Mouse (Mus musculus) myocyte (in vitro differentiated cells): ENCODE results near the gene Vav3. TPM values are rescaled to one million over a fixed set of nuclear protein-coding genes. Genes with fewer than 3 reads are reported as not detected.

Source experiments
- H3K27me3 ChIP-seq: one replicate; pipeline ENCODE4 v1.6.1; 2011; ENCODE audit not compliant: control insufficient read depth, insufficient read depth, insufficient read length
- H3K36me3 ChIP-seq: one replicate; pipeline ENCODE4 v1.6.1; 2011; ENCODE audit not compliant: control insufficient read depth, insufficient read depth
- H3K4me2 ChIP-seq: one replicate; pipeline ENCODE4 v1.6.1; 2011; ENCODE audit warnings: low read depth, control low read depth
- H3K4me3 ChIP-seq: one replicate; pipeline ENCODE4 v1.5.1; 2011; ENCODE audit warnings: mild to moderate bottlenecking, control low read depth, moderate library complexity
- H3K79me2 ChIP-seq: one replicate; pipeline ENCODE4 v1.6.1; 2011; ENCODE audit not compliant: control insufficient read depth, insufficient read depth
- H3ac ChIP-seq: one replicate; pipeline ENCODE4 v1.6.1; 2011; ENCODE audit not compliant: control insufficient read depth, insufficient read length
- CEBPB ChIP-seq: IDR thresholded peaks from 2 replicates; pipeline ENCODE4 v1.6.1; 2011; ENCODE audit warnings: mild to moderate bottlenecking, moderate library complexity; ENCODE audit not compliant: poor library complexity, insufficient read depth, severe bottlenecking
- E2F4 ChIP-seq: IDR thresholded peaks from one replicate; pipeline ENCODE4 v1.6.1; 2011; ENCODE audit warnings: mild to moderate bottlenecking, control low read depth, moderate library complexity; ENCODE audit not compliant: insufficient read depth
- MAX ChIP-seq: IDR thresholded peaks from one replicate; pipeline ENCODE4 v1.6.1; 2011; ENCODE audit warnings: low read depth, mild to moderate bottlenecking, control low read depth
- MYOD1 ChIP-seq, 3 experiments: IDR thresholded peaks; one replicate each; pipeline ENCODE4 v1.6.1; 2011; ENCODE audit warnings: control low read depth in 2 of 3, low read depth in 2 of 3, mild to moderate bottlenecking in 2 of 3, moderate library complexity in 1 of 3; ENCODE audit not compliant: insufficient read length in 2 of 3, control insufficient read depth in 1 of 3
- MYOG ChIP-seq, 3 experiments: IDR thresholded peaks; one replicate each; pipeline ENCODE4 v1.6.1; 2011; ENCODE audit warnings: control low read depth in 2 of 3, low read depth in 2 of 3, mild to moderate bottlenecking in 2 of 3; ENCODE audit not compliant: insufficient read length in 2 of 3, control insufficient read depth in 1 of 3, insufficient read depth in 1 of 3
- POLR2A ChIP-seq: IDR thresholded peaks from one replicate; pipeline ENCODE4 v1.6.1; 2011; ENCODE audit warnings: low read depth, mild to moderate bottlenecking, control low read depth, moderate library complexity; ENCODE audit not compliant: insufficient read length
- POLR2AphosphoS2 ChIP-seq: IDR thresholded peaks from one replicate; pipeline ENCODE4 v1.6.1; 2011; ENCODE audit warnings: low read depth, control low read depth; ENCODE audit not compliant: insufficient read length
- REST ChIP-seq: IDR thresholded peaks from one replicate; pipeline ENCODE4 v1.6.1; 2011; ENCODE audit warnings: mild to moderate bottlenecking, control low read depth, moderate library complexity; ENCODE audit not compliant: insufficient read depth, insufficient read length
- SRF ChIP-seq: IDR thresholded peaks from one replicate; pipeline ENCODE4 v1.6.1; 2011; ENCODE audit warnings: low read depth; ENCODE audit not compliant: control insufficient read depth, insufficient read length
- TCF12 ChIP-seq: IDR thresholded peaks from one replicate; pipeline ENCODE4 v1.6.1; 2011; ENCODE audit warnings: mild to moderate bottlenecking, control low read depth; ENCODE audit not compliant: poor library complexity, insufficient read depth, severe bottlenecking
- TCF3 ChIP-seq: IDR thresholded peaks from one replicate; pipeline ENCODE4 v1.6.1; 2011; ENCODE audit warnings: low read depth, control low read depth; ENCODE audit not compliant: insufficient read length
- USF1 ChIP-seq: IDR thresholded peaks from one replicate; pipeline ENCODE4 v1.6.1; 2011; ENCODE audit warnings: low read depth, mild to moderate bottlenecking, control low read depth, moderate library complexity
- polyA plus RNA-seq: library from polyadenylated mRNA; unstranded; fragments of >200 nt; fragmentation: generic; extraction: Trizol; gene quantifications from one replicate; pipeline ENCODE4 v1.2.1, GENCODE M21; 2012; ENCODE audit warnings: missing spikeins

Vav3 gene
- polyA plus RNA-seq, 1 experiment: 0.95 TPM

DNA sequence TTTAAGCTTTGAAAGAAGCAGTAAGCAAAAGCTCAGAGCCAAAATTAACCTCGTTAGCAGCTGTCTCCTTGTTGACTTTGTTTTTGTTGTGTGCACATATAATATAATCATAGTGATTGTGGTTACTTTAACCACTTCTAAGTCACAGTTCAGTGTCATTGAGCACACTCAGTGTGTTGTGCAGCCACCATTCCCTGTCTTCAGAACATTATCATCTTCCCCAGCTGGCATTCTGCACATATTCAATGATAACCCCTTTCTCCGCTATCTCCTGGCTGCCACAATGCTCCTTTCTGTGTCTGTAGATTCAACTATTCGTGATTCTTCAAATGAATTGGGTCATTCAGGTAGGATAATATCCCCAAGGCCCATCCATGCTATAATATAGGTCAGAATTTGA, 21.9 kb downstream of the Vav3 start:
- Histone ChIP-seq H3K27me3 (no peaks in the 10 kb centered on the region), H3K79me2 (peaks cover 7% of the 10 kb centered on the region), H3ac (no peak overlapping the region), H3K4me2 (peak overlapping the region; percentile 32), H3K4me3 (no peak overlapping the region), H3K36me3 (no peaks in the 10 kb centered on the region)
- no peak for TF ChIP-seq CEBPB
- no peak for TF ChIP-seq E2F4
- TF ChIP-seq MYOG (IDR thresholded peaks at IDR 0.05; ENCODE audit: control insufficient read depth in 1 of 3, insufficient read depth in 1 of 3, insufficient read length in 2 of 3, low read depth in 2 of 3): no peak
- no peak for TF ChIP-seq POLR2AphosphoS2
- TF ChIP-seq USF1: no peak
- no peak for TF ChIP-seq SRF
- no peak for TF ChIP-seq MYOD1 (IDR thresholded peaks at IDR 0.05; ENCODE audit: control insufficient read depth in 1 of 3, insufficient read length in 2 of 3, low read depth in 2 of 3)
- TF ChIP-seq MAX: no peak
- TF ChIP-seq POLR2A: no peak

DNA sequence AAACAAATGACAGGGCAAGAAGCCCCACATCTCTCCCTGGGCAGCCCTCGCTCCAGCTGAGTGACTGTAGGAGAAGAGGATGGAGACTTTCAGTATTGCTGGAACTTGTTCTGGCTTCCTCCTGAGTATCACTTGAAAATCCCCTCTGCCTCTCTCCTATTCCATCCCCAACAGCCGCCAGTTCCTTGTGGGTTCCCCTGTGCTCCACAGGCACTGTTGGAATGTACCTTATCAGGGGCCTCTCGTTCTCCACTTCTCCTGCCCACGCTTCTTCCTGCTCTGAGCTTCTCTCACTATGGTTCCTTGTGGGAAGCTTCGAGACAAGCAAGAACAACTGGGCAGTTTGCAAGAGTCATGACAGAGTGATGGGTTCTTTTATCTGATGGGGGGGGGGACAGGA, 23.1 kb downstream of the Vav3 start:
- H3K36me3 ChIP-seq: no peaks in the 10 kb centered on the region
- TF ChIP-seq MYOD1 (IDR thresholded peaks at IDR 0.05; ENCODE audit: control insufficient read depth in 1 of 3, insufficient read length in 2 of 3, low read depth in 2 of 3) (peak; percentile 2 to 76 (median 45)), TCF12 (no peak), MYOG (IDR thresholded peaks at IDR 0.05; ENCODE audit: control insufficient read depth in 1 of 3, insufficient read depth in 1 of 3, insufficient read length in 2 of 3, low read depth in 2 of 3) (peak in 1 of 3 experiments; percentile 69)
- peak overlapping the region; percentile 71 for H3K4me2 ChIP-seq
- H3K4me3 ChIP-seq: no peak overlapping the region
- H3K27me3 ChIP-seq: no peaks in the 10 kb centered on the region
- no peak overlapping the region for H3ac ChIP-seq
- peaks cover 7% of the 10 kb centered on the region for H3K79me2 ChIP-seq

DNA sequence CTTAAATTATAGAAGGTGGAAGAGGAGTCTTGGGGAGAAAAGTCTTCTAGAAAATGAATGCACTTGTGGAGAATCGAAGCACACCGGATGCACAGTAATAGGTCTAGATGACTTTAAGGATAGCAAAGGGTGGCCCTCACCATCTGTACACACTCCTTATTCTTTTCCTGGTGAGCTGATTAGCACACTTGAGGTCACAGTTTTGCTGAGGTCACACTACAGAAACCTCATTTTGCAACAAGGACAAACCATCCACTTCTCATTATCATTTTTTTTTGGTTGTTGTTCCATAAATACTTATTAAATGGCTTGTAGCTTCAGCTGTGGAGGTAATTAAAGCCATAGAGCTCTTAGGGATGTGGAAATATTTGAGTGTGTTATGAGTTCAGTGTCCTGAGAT, 25.4 kb downstream of the Vav3 start:
- Histone ChIP-seq H3K4me2 (no peak overlapping the region), H3ac (no peak overlapping the region), H3K27me3 (no peaks in the 10 kb centered on the region), H3K4me3 (no peak overlapping the region), H3K79me2 (peaks cover 6% of the 10 kb centered on the region), H3K36me3 (no peaks in the 10 kb centered on the region)
- TF ChIP-seq REST: no peak
- no peak for TF ChIP-seq MYOG (IDR thresholded peaks at IDR 0.05; ENCODE audit: control insufficient read depth in 1 of 3, insufficient read depth in 1 of 3, insufficient read length in 2 of 3, low read depth in 2 of 3)
- no peak for TF ChIP-seq USF1
- no peak for TF ChIP-seq SRF

DNA sequence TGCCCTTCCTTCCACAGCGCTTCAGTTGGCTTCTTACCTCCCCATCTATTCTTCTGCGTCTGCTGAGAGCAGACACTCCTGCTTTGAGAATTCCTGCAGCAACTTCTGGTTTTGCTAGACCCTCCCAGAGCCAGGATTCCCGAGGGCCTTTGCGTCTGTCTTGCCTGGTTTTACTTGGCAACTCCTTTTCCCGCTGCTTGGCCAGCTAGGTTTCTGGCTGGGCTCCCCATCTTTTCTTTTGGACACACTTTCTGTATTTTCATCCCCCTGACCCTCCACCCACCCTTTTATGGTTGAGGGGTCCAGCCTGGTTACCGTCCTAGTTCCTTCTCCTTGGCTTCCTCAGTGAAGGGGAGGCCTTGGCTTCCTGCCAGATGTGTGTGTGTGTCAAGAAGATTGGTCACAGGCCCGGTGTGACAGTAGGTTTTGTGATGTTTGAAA, 26.0 kb downstream of the Vav3 start:
- H3K27me3 ChIP-seq: no peaks in the 10 kb centered on the region
- H3K4me2 ChIP-seq: no peak overlapping the region
- TF ChIP-seq TCF3 (no peak), TCF12 (no peak), MYOD1 (IDR thresholded peaks at IDR 0.05; ENCODE audit: control insufficient read depth in 1 of 3, insufficient read length in 2 of 3, low read depth in 2 of 3) (no peak), REST (no peak), POLR2AphosphoS2 (no peak), E2F4 (no peak), USF1 (no peak), SRF (no peak), MYOG (IDR thresholded peaks at IDR 0.05; ENCODE audit: control insufficient read depth in 1 of 3, insufficient read depth in 1 of 3, insufficient read length in 2 of 3, low read depth in 2 of 3) (no peak), POLR2A (no peak), MAX (no peak)
- no peak overlapping the region for H3K4me3 ChIP-seq
- no peak overlapping the region for H3ac ChIP-seq
- H3K36me3 ChIP-seq: no peaks in the 10 kb centered on the region
- H3K79me2 ChIP-seq: peaks cover 6% of the 10 kb centered on the region

DNA sequence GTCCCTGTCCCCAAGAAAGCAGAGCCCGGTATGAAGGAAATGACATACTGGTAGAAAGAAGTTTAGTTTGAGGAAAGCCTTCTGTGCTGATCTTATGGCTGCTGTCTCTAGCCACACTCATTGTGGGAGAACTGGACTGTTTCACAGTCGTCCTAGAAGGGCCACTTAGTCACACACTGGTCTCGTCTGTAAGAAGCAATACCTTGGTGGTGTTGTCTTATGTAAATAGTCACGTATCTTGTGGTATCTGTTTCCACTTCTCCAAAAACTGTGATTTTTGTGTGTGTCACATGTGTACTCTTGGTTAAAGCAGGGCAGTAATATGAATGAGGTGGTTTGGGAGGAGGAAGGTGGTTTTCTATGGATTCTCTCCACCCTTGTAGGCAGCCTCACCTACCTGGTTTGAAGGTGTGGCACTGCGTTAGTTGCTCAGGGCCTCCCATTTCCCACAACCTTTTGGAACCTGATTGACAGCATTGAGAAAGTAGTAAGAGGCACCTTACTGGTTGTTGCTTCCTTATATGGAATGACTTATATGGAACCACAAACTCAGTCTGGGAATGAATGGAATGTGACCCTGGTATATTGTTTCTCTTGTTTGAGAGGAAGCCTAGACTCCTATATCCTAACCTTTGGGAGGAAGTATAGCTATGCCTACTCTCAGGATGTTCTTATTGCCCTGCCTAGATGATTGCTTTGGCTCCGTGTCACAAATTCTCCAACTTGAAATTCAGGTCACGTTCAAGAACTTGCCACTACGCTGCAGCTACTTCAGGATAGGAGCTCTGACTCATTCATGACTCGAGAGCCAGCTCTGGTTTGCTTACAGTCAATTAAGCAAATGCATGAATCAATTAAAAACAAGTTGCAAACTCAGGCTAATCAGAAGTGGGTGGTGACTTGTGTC, 28.2 kb downstream of the Vav3 start:
- TF ChIP-seq E2F4 (no peak), TCF3 (no peak), SRF (peak; percentile 24)
- Histone ChIP-seq H3ac (no peak overlapping the region), H3K4me2 (peak overlapping the region; percentile 31)

More for the DNA sequence above, 28.2 kb downstream of the Vav3 start:
- Histone ChIP-seq H3K27me3 (no peaks in the 10 kb centered on the region), H3K79me2 (peaks cover 6% of the 10 kb centered on the region), H3K36me3 (no peaks in the 10 kb centered on the region), H3K4me3 (no peak overlapping the region)
